Mouse (Mus musculus): Measurements from ENCODE around the gene Ankrd52. TPM values are rescaled to one million over a fixed set of nuclear protein-coding genes. Genes with fewer than 3 reads are reported as not detected.

Ankrd52 gene
- polyA plus RNA-seq, 1 experiment: 31.6 TPM

DNA sequence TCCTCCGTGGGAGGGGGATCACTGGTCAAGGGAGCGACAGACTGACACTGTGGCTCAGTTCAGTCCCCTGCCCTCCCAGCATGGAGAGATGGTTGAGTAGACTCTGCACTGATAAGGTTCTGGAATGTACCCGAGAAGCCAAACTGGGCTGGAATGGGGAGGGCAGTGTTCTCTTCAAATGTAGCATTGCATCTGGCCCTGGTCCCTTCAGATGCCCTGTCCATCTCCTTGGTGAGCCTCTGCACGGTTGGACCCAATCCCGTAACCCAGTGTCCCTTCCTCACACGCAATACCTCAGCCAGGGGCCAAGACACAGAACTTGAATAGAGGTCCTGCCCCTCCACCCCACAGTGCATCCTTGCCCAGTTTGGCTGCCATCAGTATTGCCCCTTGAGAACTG lies 14.9 kb downstream of the Ankrd52 start:
- no peak for DNase-seq
- 63% methylated on average over 6 of the region's 6 CpGs for WGBS
- TF ChIP-seq CTCF (IDR thresholded peaks at IDR 0.05; ENCODE audit: insufficient read depth, low read length) (no peak), POLR2A (IDR thresholded peaks at IDR 0.05; ENCODE audit: borderline replicate concordance, extremely low read depth, low read depth, low read length) (no peak)

DNA sequence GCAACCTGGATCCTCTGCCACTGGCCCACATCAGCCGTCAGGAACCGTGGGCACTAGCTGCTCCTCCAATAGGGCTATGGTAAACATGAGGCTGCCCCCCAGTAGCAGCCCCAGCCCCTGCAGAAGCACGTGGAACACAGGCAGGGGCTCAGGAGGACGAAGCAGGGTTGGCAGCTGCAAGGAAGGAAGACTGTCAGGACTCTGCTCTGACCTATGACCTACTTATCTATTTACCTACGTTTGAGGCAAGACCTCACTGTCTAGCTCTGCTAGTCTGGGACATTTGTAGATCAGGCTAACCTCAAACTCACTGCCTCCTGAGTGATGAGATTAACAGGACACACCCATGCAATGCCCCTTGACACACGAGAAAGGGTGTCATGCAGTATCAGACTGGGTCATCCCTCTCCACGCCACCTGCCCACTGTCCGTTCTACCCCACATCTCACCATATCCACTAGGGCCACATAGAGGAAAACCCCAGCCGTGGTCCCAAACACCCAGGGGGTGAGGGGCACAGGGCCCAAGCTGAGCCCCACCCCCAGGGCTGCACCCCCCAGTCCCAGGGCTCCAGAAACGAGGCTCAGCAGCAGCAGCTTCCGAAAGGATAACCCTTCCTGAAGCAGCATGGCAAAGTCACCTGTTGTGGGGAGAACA lies 19.2 kb downstream of the Ankrd52 start:
- H3K4me3 ChIP-seq (replicated peaks; ENCODE audit: extremely low read depth, low read depth, low read length): no peak overlapping the region
- H3K4me1 ChIP-seq (ENCODE audit: control insufficient read depth, insufficient read depth, low read length): no peaks in the 10 kb centered on the region
- TF ChIP-seq POLR2A (IDR thresholded peaks at IDR 0.05; ENCODE audit: borderline replicate concordance, extremely low read depth, low read depth, low read length) (no peak), CTCF (IDR thresholded peaks at IDR 0.05; ENCODE audit: insufficient read depth, low read length) (no peak)
- no peak for DNase-seq
- 59% methylated on average over 11 of the region's 11 CpGs for WGBS

More for the DNA sequence above, 14.9 kb downstream of the Ankrd52 start:
- H3K4me3 ChIP-seq (replicated peaks; ENCODE audit: extremely low read depth, low read depth, low read length): no peak overlapping the region
- H3K4me1 ChIP-seq (ENCODE audit: control insufficient read depth, insufficient read depth, low read length): no peaks in the 10 kb centered on the region

DNA sequence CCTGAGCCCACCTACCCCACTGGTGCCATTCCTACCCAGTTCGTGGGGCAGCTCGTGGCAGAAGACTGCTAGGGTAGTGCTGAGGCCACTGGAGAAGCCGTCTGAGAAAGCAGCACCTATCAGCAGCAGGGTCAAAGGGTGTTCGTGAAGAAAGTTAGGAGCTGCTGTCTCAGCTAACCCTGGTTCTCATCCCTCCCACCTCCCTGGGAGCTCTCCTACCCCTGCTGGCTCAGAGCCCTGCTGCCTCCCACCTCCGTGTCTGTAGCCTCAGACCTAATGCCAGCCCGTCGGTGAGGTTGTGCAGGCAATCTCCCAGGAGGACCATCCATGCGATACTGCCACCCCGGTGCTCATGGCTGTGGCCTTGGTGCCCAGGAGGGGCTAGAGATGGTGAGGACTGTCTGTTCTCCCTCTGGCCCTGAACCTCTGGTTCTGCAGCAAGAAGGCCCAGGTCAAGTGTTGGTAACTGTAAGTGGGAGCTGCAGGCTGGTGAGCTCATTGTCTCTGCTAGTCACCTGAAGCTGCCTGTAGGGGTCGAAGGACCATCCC lies 19.9 kb downstream of the Ankrd52 start:
- no peaks in the 10 kb centered on the region for H3K4me1 ChIP-seq (ENCODE audit: control insufficient read depth, insufficient read depth, low read length)
- H3K4me3 ChIP-seq (replicated peaks; ENCODE audit: extremely low read depth, low read depth, low read length): no peak overlapping the region
- no peak for TF ChIP-seq CTCF (IDR thresholded peaks at IDR 0.05; ENCODE audit: insufficient read depth, low read length)
- no peak for TF ChIP-seq POLR2A (IDR thresholded peaks at IDR 0.05; ENCODE audit: borderline replicate concordance, extremely low read depth, low read depth, low read length)
- WGBS: 69% methylated on average over 10 of the region's 10 CpGs
- DNase-seq: no peak

DNA sequence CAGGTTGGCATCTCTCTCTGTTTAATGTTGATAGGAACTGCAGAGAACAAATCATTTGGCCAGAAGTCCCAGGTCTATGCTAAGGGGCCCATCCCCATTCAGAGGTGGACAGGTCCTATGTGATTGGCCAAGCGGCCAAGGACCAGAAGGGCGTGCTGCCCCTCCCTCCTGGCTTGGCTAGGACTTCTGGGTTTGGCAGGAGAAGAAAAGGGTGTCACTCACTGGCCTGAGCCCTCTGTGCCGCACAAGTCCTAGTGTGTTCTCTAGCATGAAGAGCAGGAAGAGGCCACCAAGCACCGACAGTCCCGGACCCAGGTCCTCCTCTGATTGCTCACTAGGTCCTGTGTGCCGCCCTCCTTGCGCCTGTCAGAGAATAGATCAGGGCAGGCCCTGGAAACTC lies 20.6 kb downstream of the Ankrd52 start:
- Histone ChIP-seq H3K4me3 (replicated peaks; ENCODE audit: extremely low read depth, low read depth, low read length) (no peak overlapping the region), H3K4me1 (ENCODE audit: control insufficient read depth, insufficient read depth, low read length) (no peaks in the 10 kb centered on the region)
- WGBS: 53% methylated on average over 7 of the region's 7 CpGs
- no peak for DNase-seq
- TF ChIP-seq POLR2A (IDR thresholded peaks at IDR 0.05; ENCODE audit: borderline replicate concordance, extremely low read depth, low read depth, low read length): no peak
- no peak for TF ChIP-seq CTCF (IDR thresholded peaks at IDR 0.05; ENCODE audit: insufficient read depth, low read length)

DNA sequence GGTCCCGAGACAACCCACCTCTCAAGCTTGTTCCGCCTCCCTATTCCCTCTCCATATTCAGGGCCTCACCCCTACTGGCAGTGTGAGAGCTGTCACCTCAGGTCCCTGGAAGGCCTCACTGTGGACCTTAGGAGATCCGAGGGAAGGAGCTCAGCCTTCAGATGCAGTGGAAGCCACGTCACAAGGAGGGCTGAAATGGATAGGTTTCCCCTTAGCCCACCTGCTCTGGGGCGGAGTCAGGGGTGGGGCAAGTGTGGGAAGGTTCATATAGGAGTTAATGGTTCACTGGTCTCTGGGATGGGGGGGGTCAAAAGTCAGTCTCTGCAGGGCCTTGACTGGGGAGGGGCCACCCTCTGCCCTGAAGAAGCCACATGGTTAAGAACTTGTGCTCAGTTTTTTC lies 23.4 kb downstream of the Ankrd52 start:
- 42% methylated on average over 5 of the region's 5 CpGs for WGBS
- no peak overlapping the region for H3K4me3 ChIP-seq (replicated peaks; ENCODE audit: extremely low read depth, low read depth, low read length)
- no peak for TF ChIP-seq CTCF (IDR thresholded peaks at IDR 0.05; ENCODE audit: insufficient read depth, low read length)
- no peak for TF ChIP-seq POLR2A (IDR thresholded peaks at IDR 0.05; ENCODE audit: borderline replicate concordance, extremely low read depth, low read depth, low read length)
- no peak for DNase-seq
- no peaks in the 10 kb centered on the region for H3K4me1 ChIP-seq (ENCODE audit: control insufficient read depth, insufficient read depth, low read length)

DNA sequence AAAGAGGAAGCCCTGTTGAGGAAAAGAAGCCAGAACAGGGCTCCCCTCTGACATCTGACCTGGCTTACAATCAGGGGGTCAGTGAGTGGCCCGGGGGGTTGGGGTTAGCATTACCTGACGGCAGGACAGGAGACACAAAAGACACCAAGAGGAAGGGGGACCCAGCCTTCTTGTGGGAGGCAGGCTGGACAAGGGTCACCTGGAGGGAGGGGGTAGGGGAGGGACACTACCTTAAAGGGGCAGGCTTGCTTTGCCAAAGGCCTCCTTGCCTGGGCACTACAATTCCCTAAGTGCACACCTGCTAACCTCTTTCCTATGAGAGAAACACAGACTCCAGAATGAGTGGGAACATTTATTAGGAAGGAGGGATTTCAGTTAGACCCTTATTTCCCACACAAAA lies 24.1 kb downstream of the Ankrd52 start, which contains the start of gene Slc39a5:
Gene Slc39a5, minus strand, starts transcription at position 174 of the 400 bp plus-strand sequence.
- no peak within 1 kb of the TSS for H3K4me3 ChIP-seq (replicated peaks; ENCODE audit: extremely low read depth, low read depth, low read length)
- TF ChIP-seq POLR2A (IDR thresholded peaks at IDR 0.05; ENCODE audit: borderline replicate concordance, extremely low read depth, low read depth, low read length) (no peak), CTCF (IDR thresholded peaks at IDR 0.05; ENCODE audit: insufficient read depth, low read length) (no peak)
- WGBS: 30% methylated on average over 2 of the region's 2 CpGs
- DNase-seq: no peak
- no peaks in the 10 kb centered on the region for H3K4me1 ChIP-seq (ENCODE audit: control insufficient read depth, insufficient read depth, low read length)

DNA sequence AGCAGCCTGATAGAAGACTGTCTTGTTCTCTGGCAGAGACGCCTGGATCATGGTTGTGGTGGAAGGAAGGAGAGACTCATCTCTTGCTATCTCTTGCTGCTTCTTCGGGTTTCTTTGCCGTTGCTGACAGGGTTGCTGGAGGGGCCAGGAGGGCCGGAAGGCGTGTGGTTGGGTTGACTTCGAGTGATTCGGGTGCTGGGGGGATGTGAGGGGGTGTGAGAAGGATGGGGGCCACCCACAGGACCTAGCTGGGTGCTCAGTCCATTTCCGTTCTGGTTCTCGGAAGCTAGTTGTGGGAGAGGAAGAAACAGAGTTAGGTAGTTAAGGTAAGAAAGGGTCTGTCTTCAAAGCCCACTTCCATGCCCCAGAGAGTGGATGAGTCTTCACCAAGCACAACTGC lies 24.7 kb downstream of the Ankrd52 start:
- TF ChIP-seq POLR2A (IDR thresholded peaks at IDR 0.05; ENCODE audit: borderline replicate concordance, extremely low read depth, low read depth, low read length): no peak
- no peak for TF ChIP-seq CTCF (IDR thresholded peaks at IDR 0.05; ENCODE audit: insufficient read depth, low read length)
- no peak for DNase-seq
- Histone ChIP-seq H3K4me3 (replicated peaks; ENCODE audit: extremely low read depth, low read depth, low read length) (no peak overlapping the region), H3K4me1 (ENCODE audit: control insufficient read depth, insufficient read depth, low read length) (no peaks in the 10 kb centered on the region)
- WGBS: 72% methylated on average over 9 of the region's 9 CpGs

DNA sequence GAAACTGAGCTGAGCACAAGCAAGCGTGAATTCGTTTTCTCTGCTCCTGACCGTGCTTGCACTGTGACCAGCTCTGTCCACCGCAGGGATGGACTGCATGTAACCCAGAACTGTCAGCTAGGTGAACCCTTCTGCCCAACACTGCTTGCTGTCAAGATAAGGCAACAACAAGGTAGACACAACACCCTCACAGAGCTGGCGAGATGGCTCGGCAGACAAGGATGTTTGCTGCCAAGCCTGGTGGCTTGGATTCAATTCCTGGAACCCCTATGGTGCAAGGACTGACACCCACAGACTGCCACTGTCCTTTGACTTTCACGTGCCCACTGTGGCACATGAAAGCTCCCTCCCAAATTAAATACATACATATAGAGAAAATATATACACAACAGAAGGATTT lies 27.0 kb downstream of the Ankrd52 start:
- TF ChIP-seq CTCF (IDR thresholded peaks at IDR 0.05; ENCODE audit: insufficient read depth, low read length) (no peak), POLR2A (IDR thresholded peaks at IDR 0.05; ENCODE audit: borderline replicate concordance, extremely low read depth, low read depth, low read length) (no peak)
- no peak for DNase-seq
- WGBS: 80% methylated on average over 7 of the region's 7 CpGs
- Histone ChIP-seq H3K4me3 (replicated peaks; ENCODE audit: extremely low read depth, low read depth, low read length) (no peak overlapping the region), H3K4me1 (ENCODE audit: control insufficient read depth, insufficient read depth, low read length) (peaks cover 3% of the 10 kb centered on the region)

DNA sequence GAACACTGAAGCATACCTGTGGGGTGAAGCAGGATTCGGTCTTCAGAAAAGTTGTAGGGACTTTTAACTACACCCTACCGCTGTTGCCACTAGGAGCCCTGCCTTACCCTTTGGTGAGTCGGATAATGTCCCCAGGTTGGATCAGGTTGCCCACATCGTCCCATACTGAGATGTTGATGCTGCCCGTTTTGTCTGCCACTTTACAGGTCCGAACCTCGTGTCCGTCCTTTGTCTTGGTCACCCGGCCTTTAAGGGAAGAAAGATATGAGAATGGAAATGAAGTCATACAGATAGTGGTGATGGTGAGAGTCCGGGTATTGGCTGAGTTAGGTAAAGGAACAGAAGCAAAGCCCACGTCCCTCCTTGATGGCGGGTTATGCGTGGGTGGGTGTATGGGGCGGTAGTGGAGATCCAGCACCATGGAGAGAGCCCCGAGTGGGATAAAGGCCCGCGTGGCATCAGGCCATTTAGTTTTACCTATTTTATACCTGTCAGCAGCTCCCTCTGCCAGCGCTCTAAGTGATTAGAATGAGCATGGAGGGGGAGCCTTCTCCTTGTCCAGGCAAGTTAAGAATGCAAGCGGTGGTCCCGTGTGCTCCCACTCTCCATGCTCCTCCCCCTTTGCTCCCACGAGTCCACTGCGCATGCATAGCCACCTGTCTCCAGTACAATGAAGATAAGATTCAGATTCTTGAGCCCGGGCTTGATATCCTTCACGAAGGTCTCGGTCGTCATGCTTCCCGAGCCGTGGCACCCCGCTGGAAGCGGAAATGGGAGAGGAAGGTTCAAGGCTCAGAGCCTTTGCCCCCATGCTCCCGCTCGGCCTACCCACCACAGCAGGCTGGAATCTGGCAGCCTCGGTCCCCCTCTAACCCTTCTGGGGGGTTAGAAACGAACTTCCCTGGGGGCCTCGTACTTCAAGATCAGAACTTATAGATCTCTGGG lies 31.9 kb downstream of the Ankrd52 start:
- no peak for TF ChIP-seq CTCF (IDR thresholded peaks at IDR 0.05; ENCODE audit: insufficient read depth, low read length)
- TF ChIP-seq POLR2A (IDR thresholded peaks at IDR 0.05; ENCODE audit: borderline replicate concordance, extremely low read depth, low read depth, low read length): no peak
- 17% methylated on average over 35 of the region's 35 CpGs for WGBS
- no peak for DNase-seq
- H3K4me3 ChIP-seq (replicated peaks; ENCODE audit: extremely low read depth, low read depth, low read length): peak overlapping the region; percentile 89
- H3K4me1 ChIP-seq (ENCODE audit: control insufficient read depth, insufficient read depth, low read length): peaks cover 18% of the 10 kb centered on the region

Measured in lung, adult 2 months (tissue).